Mouse (Mus musculus) cerebellum, adult 8-10 months (tissue): ENCODE data around the gene Zc3hav1.

Source experiments
- DNase-seq: peaks from one replicate; pipeline ENCODE4 v3.0.0; 2022

Gene Zc3hav1

GRCm38 (mm10) chr6:38292871-38293646 is 61.3 kb downstream of the Zc3hav1 start:
- DNase-seq, result no peak

DNA sequence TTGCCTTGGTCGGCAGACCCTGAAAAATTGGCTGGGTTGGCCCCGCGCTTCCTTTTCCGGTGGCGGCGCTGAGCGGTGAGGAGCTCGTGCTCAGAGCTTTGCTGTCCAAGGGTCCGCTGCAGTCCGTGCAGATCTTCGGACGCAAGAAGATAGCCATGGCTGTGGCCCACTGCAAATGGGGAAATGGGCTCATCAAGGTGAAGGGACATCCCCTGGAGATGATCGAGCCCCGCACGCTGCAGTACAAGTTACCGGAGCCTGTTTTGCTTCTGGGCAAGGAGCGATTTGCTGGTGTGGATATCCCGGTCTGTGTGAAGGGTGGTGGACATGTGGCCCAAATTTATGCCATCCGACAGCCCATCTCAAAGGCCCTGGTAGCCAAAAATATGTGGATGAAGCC is 70.0 kb downstream of the Zc3hav1 start:
- DNase-seq, result no peak

GRCm38 (mm10) chr6:38264466-38264865 is 89.9 kb downstream of the Zc3hav1 start:
- DNase-seq, result no peak

GRCm38 (mm10) chr6:38263393-38264159 is 90.8 kb downstream of the Zc3hav1 start:
- DNase-seq, result no peak

DNA sequence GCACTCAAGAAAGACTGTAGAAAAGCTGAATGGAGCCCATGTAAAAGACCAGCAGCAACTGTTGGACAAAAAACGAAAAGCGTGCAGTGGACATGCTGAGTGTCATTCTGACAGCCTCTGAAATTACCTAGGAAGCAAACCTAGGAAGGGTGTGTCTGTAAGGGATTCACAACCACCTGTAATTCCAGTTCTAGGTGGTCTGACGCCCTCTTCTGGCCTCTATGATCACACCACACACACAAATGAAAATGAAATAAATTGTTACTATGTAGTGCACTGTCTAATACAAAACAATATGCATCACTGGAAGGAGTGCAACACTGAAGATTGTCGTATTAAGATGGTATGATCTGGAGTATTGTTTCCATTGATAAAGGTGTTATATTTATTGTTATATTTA is 92.5 kb downstream of the Zc3hav1 start:
- no peak for DNase-seq

DNA sequence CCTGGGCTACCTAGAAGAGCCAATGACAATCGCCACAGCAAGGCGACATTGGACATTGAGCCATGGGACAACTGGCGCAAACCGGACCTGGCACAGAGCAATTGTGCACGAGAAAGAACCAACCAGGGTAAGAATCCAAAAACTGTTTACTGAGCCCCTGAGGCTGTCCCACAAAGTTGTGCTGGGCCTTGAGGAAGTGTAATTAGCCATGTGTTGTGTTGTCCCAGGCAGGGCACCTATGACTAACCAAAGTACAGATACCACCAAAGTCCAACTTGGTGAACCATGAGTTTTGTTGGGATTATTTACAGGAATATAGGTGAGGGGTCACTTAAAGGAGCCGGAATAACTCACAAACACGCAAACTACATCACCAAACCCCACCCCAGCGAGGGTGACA is 96.9 kb downstream of the Zc3hav1 start:
- DNase-seq, result no peak

DNA sequence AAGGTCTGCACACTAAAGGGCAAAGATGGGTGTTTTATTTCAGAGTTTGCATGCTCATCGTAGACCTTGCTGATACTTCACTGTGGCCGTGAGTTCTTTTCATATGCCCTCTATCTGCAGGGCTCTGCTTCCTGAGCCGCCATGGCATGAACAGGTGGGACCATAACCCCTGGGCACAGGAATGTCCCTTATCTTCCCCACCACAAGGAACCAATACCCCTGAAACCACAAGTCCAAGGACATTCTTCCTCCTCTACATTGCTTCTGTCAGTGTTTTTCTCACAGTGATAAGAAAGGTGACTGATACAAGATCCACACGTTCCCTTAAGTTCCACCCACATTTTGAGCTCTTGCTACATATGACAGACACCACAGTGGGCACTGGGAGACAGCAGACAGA is 97.6 kb downstream of the Zc3hav1 start:
- DNase-seq, result no peak

DNA sequence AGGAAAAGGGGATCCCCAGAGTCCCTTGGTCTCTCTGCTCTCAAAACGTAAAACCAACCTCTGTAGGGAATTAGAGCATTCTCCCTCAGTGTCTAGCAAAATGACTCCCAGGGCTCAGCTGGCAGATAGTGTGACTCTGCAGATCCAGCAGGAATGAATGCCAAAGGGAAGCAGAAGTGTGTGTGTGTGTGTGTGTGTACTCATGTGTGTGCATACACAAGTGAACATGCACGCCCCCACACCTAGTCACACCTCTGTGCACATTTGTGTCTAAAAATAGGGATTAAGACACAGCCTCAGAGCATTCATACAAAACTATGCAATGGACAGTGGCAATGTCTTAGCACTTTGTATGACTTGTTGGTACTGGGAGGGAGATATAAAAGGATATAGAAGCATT is 98.6 kb downstream of the Zc3hav1 start:
- DNase-seq, result no peak
